Mouse (Mus musculus) erythroblast, embryonic 14.5 days (primary cell): ENCODE measurements around the gene Dars. TPM values are rescaled to one million over a fixed set of nuclear protein-coding genes. Genes with fewer than 3 reads are reported as not detected.

Experiments used
- H3K27me3 ChIP-seq: 2 replicates; pipeline ENCODE4 v1.6.1; 2012; ENCODE audit warnings: inconsistent platforms; ENCODE audit not compliant: control insufficient read depth
- H3K36me3 ChIP-seq: 2 replicates; pipeline ENCODE4 v1.6.1; 2012; ENCODE audit warnings: mild to moderate bottlenecking, inconsistent platforms; ENCODE audit not compliant: control insufficient read depth
- H3K4me1 ChIP-seq: 2 replicates; pipeline ENCODE4 v1.6.1; 2012; ENCODE audit warnings: inconsistent platforms; ENCODE audit not compliant: control insufficient read depth
- H3K4me3 ChIP-seq: replicated peaks from 2 replicates; pipeline ENCODE3; 2012; ENCODE audit warnings: moderate library complexity, mild to moderate bottlenecking, inconsistent platforms
- H3K9me3 ChIP-seq: 2 replicates; pipeline ENCODE4 v1.6.1; 2012; ENCODE audit warnings: low read length, inconsistent platforms, mixed read lengths; ENCODE audit not compliant: control insufficient read depth
- GATA1 ChIP-seq: IDR thresholded peaks from 2 replicates; pipeline ENCODE4 v1.6.1; 2012; ENCODE audit warnings: low read length, inconsistent platforms, mixed read lengths
- TAL1 ChIP-seq: IDR thresholded peaks from 3 replicates; pipeline ENCODE4 v1.6.1; 2012; ENCODE audit warnings: low read length, inconsistent platforms, mixed read lengths
- polyA plus RNA-seq: library from polyadenylated mRNA; stranded (reverse); fragments of >175 nt; gene quantifications from 2 replicates; pipeline ENCODE4 v1.2.3, GENCODE M21; 2012

Dars gene
- polyA plus RNA-seq, 1 experiment, result 4.9 TPM

- no peaks in the 10 kb centered on the region for H3K27me3 ChIP-seq
- peaks cover 67% of the 10 kb centered on the region for H3K36me3 ChIP-seq
- no peak for TF ChIP-seq GATA1
- no peak for TF ChIP-seq TAL1
- H3K4me1 ChIP-seq, result no peaks in the 10 kb centered on the region
- H3K9me3 ChIP-seq, result no peaks in the 10 kb centered on the region
- no peak overlapping the region for H3K4me3 ChIP-seq
Measured at GRCm38 (mm10) chr1:128399941-128400915, 16.9 kb downstream of the Dars start.

- Histone ChIP-seq H3K4me3 (no peak overlapping the region), H3K27me3 (no peaks in the 10 kb centered on the region), H3K36me3 (peaks cover 64% of the 10 kb centered on the region), H3K9me3 (no peaks in the 10 kb centered on the region), H3K4me1 (no peaks in the 10 kb centered on the region)
- no peak for TF ChIP-seq TAL1
- no peak for TF ChIP-seq GATA1
Measured at GRCm38 (mm10) chr1:128398738-128399445, 18.3 kb downstream of the Dars start.

- no peak overlapping the region for H3K4me3 ChIP-seq
- H3K27me3 ChIP-seq, result no peaks in the 10 kb centered on the region
- TF ChIP-seq TAL1, result no peak
- no peak for TF ChIP-seq GATA1
- peaks cover 61% of the 10 kb centered on the region for H3K36me3 ChIP-seq
- no peaks in the 10 kb centered on the region for H3K9me3 ChIP-seq
- H3K4me1 ChIP-seq, result no peaks in the 10 kb centered on the region
Measured at GRCm38 (mm10) chr1:128394657-128395056, 22.5 kb downstream of the Dars start.

GRCm38 (mm10) chr1:128392382-128392781, 24.8 kb downstream of the Dars start:
- no peak for TF ChIP-seq TAL1
- TF ChIP-seq GATA1, result no peak
- Histone ChIP-seq H3K27me3 (no peaks in the 10 kb centered on the region), H3K4me3 (no peak overlapping the region), H3K9me3 (no peaks in the 10 kb centered on the region), H3K36me3 (peaks cover 71% of the 10 kb centered on the region), H3K4me1 (no peaks in the 10 kb centered on the region)

GRCm38 (mm10) chr1:128386487-128386886, 30.7 kb downstream of the Dars start:
- Histone ChIP-seq H3K4me1 (no peaks in the 10 kb centered on the region), H3K36me3 (peaks cover 75% of the 10 kb centered on the region), H3K4me3 (no peak overlapping the region), H3K27me3 (no peaks in the 10 kb centered on the region), H3K9me3 (no peaks in the 10 kb centered on the region)
- TF ChIP-seq TAL1 (no peak), GATA1 (no peak)

- TF ChIP-seq GATA1 (no peak), TAL1 (no peak)
- H3K4me3 ChIP-seq, result no peak overlapping the region
- no peaks in the 10 kb centered on the region for H3K27me3 ChIP-seq
- H3K9me3 ChIP-seq, result no peaks in the 10 kb centered on the region
- H3K36me3 ChIP-seq, result peaks cover 64% of the 10 kb centered on the region
- no peaks in the 10 kb centered on the region for H3K4me1 ChIP-seq
Measured at GRCm38 (mm10) chr1:128376841-128377240, 40.3 kb downstream of the Dars start.

- Histone ChIP-seq H3K4me1 (no peaks in the 10 kb centered on the region), H3K27me3 (no peaks in the 10 kb centered on the region), H3K9me3 (no peaks in the 10 kb centered on the region), H3K36me3 (peaks cover 71% of the 10 kb centered on the region), H3K4me3 (no peak overlapping the region)
- TF ChIP-seq TAL1, result no peak
- no peak for TF ChIP-seq GATA1
Measured at GRCm38 (mm10) chr1:128372143-128372860, 44.9 kb downstream of the Dars start.

- TF ChIP-seq GATA1 (no peak), TAL1 (no peak)
- H3K36me3 ChIP-seq, result peaks cover 73% of the 10 kb centered on the region
- H3K27me3 ChIP-seq, result no peaks in the 10 kb centered on the region
- no peaks in the 10 kb centered on the region for H3K9me3 ChIP-seq
- no peaks in the 10 kb centered on the region for H3K4me1 ChIP-seq
- H3K4me3 ChIP-seq, result no peak overlapping the region
Measured at GRCm38 (mm10) chr1:128368732-128369441, 48.3 kb downstream of the Dars start.
